Mouse (Mus musculus): ENCODE measurements around the gene Pigo.

- TF ChIP-seq CTCF (IDR thresholded peaks at IDR 0.05; ENCODE audit: low read depth, low read length) (no peak), GATA1 (IDR thresholded peaks at IDR 0.05; ENCODE audit: borderline replicate concordance, low read length) (no peak), GATA2 (IDR thresholded peaks at IDR 0.05; ENCODE audit: borderline replicate concordance, low read depth, low read length) (no peak), POLR2AphosphoS5 (IDR thresholded peaks at IDR 0.05; ENCODE audit: insufficient replicate concordance, low read depth, low read length) (no peak)
Measured at GRCm38 (mm10) chr4:42999451-43000140, 26.0 kb downstream of the Pigo start.
